Mouse (Mus musculus): ENCODE measurements at regions not wholly inside any gene's neighbourhood (a gene's known extent, or its start where the extent isn't known, plus 50 kb on each side); places are given as distances from the start of the nearest gene placed in this dataset.

DNA sequence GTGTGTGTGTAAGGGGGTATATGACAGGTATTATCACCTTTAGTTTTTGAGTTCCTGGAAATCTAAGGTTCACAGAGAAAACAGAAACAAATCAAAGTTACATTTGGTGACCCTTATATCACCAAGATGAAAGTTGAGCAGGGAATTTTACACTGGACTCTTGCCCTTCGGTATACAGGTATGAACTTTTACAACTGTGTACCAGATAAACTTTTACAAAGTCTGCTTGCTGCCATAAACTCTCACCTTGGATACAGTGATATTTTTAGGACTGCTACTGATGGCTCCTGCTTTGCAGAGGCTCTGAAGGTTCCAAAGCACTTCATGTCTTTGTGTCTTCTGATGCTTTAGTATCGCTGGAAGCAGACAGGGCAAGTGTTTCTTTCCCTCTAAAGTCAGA lies 461.3 kb upstream of the Smarca2 start:
- no peak overlapping the region for H3K4me2 ChIP-seq
- 70% methylated on average over 2 of the region's 2 CpGs for WGBS (ENCODE audit: insufficient replicate concordance)
- no peaks in the 10 kb centered on the region for H3K27me3 ChIP-seq
- H3K27ac ChIP-seq, result no peak overlapping the region
- H3K4me3 ChIP-seq (replicated peaks), result no peak overlapping the region
- no peaks in the 10 kb centered on the region for H3K9me3 ChIP-seq (replicated peaks)
- no peaks in the 10 kb centered on the region for H3K36me3 ChIP-seq
- DNase-seq (no peak), ATAC-seq (ENCODE audit: low read depth) (no peak)
- no peak overlapping the region for H3K9ac ChIP-seq
- no peaks in the 10 kb centered on the region for H3K4me1 ChIP-seq (replicated peaks)

DNA sequence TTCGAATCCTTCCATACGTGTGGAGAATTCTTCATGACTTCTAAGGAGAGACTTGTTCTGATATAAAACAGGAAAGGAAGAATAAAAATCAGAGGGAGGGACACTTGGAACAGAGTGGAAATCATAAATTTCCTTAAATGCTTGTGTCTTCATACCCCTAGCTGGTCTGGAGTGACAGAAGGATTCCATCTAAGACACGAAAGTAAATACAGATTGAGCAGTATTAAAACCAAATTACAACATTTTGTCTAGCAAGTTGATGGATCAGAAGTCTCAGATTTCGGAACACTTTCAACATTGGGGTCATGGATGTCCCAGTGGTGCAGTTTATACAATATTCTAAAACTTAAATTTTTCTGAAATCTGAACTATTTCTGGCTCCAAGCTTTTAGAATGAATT lies 453.6 kb upstream of the Smarca2 start:
- DNase-seq (no peak), ATAC-seq (ENCODE audit: low read depth) (no peak)
- H3K27me3 ChIP-seq, result no peaks in the 10 kb centered on the region
- H3K36me3 ChIP-seq, result no peaks in the 10 kb centered on the region
- no peaks in the 10 kb centered on the region for H3K4me1 ChIP-seq (replicated peaks)
- H3K4me3 ChIP-seq (replicated peaks), result no peak overlapping the region
- H3K9me3 ChIP-seq (replicated peaks), result no peaks in the 10 kb centered on the region
- no peak overlapping the region for H3K27ac ChIP-seq
- WGBS (ENCODE audit: insufficient replicate concordance), result 47% methylated on average over 4 of the region's 4 CpGs
- H3K4me2 ChIP-seq, result no peak overlapping the region
- H3K9ac ChIP-seq, result no peak overlapping the region

DNA sequence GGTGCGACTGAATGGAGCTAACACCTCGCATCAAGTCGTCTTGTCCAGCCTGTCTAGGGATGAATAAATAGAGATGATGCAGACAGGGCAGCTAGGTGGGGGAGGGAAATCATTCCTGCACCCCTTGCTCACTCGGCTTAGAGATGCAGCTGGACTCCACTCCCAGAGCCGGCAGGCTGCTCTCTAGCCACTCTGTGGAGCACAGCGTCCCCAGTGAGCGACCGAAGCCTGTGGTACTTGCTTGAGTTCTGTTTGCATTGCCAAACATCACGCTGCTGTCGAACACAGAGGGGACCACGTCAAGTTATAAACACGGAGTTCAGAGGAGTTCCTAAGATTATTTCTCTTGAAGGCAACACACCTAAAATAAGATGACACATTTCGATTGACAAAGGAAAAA lies 439.9 kb upstream of the Smarca2 start:
- no peaks in the 10 kb centered on the region for H3K27me3 ChIP-seq
- H3K9me3 ChIP-seq (replicated peaks), result no peaks in the 10 kb centered on the region
- ATAC-seq (ENCODE audit: low read depth) (no peak), DNase-seq (no peak)
- H3K4me3 ChIP-seq (replicated peaks), result no peak overlapping the region
- no peak overlapping the region for H3K27ac ChIP-seq
- no peak overlapping the region for H3K9ac ChIP-seq
- 47% methylated on average over 13 of the region's 13 CpGs for WGBS (ENCODE audit: insufficient replicate concordance)
- no peak overlapping the region for H3K4me2 ChIP-seq
- H3K36me3 ChIP-seq, result no peaks in the 10 kb centered on the region
- H3K4me1 ChIP-seq (replicated peaks), result no peaks in the 10 kb centered on the region

DNA sequence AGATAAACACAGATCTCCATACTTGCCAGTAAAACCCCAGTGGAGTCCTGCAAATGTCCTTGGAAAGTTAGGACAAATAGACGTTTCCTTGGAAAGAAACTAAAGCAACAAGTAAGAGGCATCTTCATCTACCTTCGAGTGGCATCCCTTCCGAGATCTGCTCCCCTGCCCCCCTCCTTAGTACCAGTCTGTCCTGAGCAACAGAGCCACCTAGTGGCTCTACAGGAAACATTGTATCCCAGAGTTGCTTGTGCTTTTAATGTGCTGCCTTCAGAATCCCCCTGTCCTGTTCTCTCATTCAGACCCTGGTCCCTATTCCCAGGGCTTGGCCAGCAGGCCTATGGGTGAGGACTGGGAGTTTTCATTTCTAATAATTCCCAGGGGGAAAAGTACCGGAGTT lies 423.1 kb upstream of the Smarca2 start:
- Histone ChIP-seq H3K27me3 (no peaks in the 10 kb centered on the region), H3K9me3 (replicated peaks) (no peaks in the 10 kb centered on the region), H3K27ac (no peak overlapping the region), H3K9ac (no peak overlapping the region), H3K36me3 (no peaks in the 10 kb centered on the region), H3K4me2 (no peak overlapping the region), H3K4me1 (replicated peaks) (no peaks in the 10 kb centered on the region), H3K4me3 (replicated peaks) (no peak overlapping the region)
- 15% methylated on average over 4 of the region's 4 CpGs for WGBS (ENCODE audit: insufficient replicate concordance)
- ATAC-seq (ENCODE audit: low read depth), result no peak
- DNase-seq, result no peak

DNA sequence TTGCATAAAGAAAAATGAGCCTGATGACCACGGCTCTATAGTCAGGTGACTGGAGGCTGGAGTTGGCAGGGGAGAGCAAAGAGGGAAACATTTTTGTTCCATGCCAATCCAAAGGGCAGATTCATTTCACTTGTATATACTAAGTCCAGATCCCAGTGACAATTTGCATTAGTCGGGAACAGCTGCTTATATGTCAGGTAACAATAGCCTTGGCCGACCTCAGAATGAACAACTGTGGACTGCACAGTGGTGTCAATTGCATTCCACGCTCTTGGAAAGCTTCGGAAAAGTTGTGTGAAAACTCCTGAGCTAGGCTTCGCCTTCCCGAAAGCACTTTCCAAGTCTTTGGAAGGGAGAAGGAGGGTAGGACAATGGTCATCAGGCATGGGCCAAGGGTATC lies 419.8 kb upstream of the Smarca2 start:
- no peak for ATAC-seq (ENCODE audit: low read depth)
- no peaks in the 10 kb centered on the region for H3K27me3 ChIP-seq
- no peaks in the 10 kb centered on the region for H3K9me3 ChIP-seq (replicated peaks)
- H3K4me3 ChIP-seq (replicated peaks), result no peak overlapping the region
- 65% methylated on average over 7 of the region's 7 CpGs for WGBS (ENCODE audit: insufficient replicate concordance)
- no peak overlapping the region for H3K9ac ChIP-seq
- no peak overlapping the region for H3K4me2 ChIP-seq
- H3K36me3 ChIP-seq, result no peaks in the 10 kb centered on the region
- DNase-seq, result no peak
- no peaks in the 10 kb centered on the region for H3K4me1 ChIP-seq (replicated peaks)
- no peak overlapping the region for H3K27ac ChIP-seq

DNA sequence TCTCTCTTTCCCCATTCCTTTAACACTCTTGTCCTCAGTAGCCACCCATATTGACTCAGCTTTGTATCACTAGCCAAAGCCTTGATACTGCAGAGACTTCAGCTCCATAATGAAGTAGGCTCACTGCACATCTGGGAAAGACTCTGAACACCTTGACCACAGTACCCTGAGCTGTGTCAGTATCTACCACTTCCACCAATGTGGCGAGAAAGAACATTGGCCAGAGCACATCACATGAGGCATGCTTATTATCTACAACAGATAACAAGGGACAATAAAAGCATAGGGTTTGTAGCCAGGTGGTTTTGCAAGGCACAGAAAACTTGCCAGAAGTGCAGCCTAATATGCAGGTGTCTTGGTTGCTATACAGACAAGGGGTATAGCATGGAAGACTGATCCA lies 414.0 kb upstream of the Smarca2 start:
- Histone ChIP-seq H3K9me3 (replicated peaks) (no peaks in the 10 kb centered on the region), H3K36me3 (no peaks in the 10 kb centered on the region), H3K27ac (no peak overlapping the region), H3K4me1 (replicated peaks) (no peaks in the 10 kb centered on the region), H3K4me2 (no peak overlapping the region), H3K4me3 (replicated peaks) (no peak overlapping the region), H3K27me3 (no peaks in the 10 kb centered on the region), H3K9ac (no peak overlapping the region)
- WGBS (ENCODE audit: insufficient replicate concordance), result 45% methylated on average over 1 of the region's 1 CpGs
- DNase-seq, result no peak
- ATAC-seq (ENCODE audit: low read depth), result no peak

DNA sequence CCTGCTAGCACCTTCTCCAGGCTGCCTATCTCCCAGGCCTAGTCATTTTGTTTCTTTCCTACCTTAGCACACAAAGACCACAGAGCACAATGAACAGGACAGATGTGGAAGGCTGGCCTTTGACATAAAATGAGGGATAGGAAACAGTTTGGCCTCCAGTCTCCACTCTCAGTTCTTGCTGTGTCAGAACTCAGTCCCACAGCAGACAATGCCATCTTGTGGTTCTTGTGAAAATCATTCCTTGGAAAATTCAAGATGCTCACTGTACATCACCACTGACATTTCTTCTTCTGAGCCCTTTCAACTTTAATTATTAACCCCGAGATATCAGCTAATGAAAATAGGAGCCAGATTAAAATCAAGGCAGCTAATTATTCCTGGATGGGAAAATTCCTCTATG lies 411.2 kb upstream of the Smarca2 start:
- Histone ChIP-seq H3K4me2 (no peak overlapping the region), H3K27me3 (no peaks in the 10 kb centered on the region), H3K9me3 (replicated peaks) (no peaks in the 10 kb centered on the region), H3K4me3 (replicated peaks) (no peak overlapping the region), H3K36me3 (no peaks in the 10 kb centered on the region), H3K4me1 (replicated peaks) (no peaks in the 10 kb centered on the region), H3K9ac (no peak overlapping the region), H3K27ac (no peak overlapping the region)
- DNase-seq (no peak), ATAC-seq (ENCODE audit: low read depth) (no peak)
- WGBS (ENCODE audit: insufficient replicate concordance), result 39% methylated on average over 1 of the region's 1 CpGs

DNA sequence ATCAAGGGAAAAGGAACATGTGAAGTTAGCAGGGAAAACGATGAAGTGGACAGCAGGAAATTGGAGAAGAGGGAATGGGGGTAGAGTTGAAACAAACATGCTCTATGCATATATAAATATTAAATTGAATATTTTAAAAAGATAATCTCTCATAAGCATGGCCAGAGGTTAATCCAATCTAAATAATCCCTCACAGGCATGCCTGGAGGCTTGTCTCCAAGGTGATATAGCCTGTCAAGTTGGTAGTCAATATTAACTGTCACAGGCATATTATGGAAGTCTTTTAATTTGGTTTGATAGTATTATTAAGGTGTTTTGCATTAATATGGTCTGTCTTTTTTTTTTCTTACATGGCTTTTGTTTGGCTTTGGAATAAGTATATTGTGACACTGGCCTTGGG lies 396.1 kb upstream of the Smarca2 start:
- Histone ChIP-seq H3K4me2 (no peak overlapping the region), H3K9ac (no peak overlapping the region), H3K36me3 (no peaks in the 10 kb centered on the region), H3K27me3 (no peaks in the 10 kb centered on the region), H3K9me3 (replicated peaks) (no peaks in the 10 kb centered on the region), H3K4me1 (replicated peaks) (no peaks in the 10 kb centered on the region), H3K27ac (no peak overlapping the region), H3K4me3 (replicated peaks) (no peak overlapping the region)
- ATAC-seq (ENCODE audit: low read depth), result no peak
- WGBS (ENCODE audit: insufficient replicate concordance), result 55% methylated on average over 1 of the region's 1 CpGs
- no peak for DNase-seq

DNA sequence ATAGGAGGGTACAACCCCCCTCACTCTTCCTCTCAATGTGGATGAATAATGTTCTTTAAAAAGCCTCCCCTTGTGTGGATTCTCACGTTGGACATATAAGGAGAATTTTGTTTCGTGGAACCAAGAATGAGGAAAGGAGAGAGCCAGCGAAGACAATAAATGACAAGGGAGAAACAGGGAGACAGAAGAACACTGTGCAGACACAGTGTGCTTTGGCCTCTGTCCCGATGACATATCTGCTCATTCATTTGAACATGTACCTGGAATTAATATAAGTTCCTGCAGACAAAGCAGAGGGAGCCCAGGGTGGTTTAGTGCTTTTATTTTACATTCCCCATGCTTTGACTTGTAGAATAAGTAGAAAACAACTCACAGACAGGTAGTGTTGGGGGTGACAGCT lies 370.3 kb upstream of the Smarca2 start:
- H3K27ac ChIP-seq, result no peak overlapping the region
- no peaks in the 10 kb centered on the region for H3K27me3 ChIP-seq
- H3K4me2 ChIP-seq, result no peak overlapping the region
- ATAC-seq (ENCODE audit: low read depth) (no peak), DNase-seq (no peak)
- no peaks in the 10 kb centered on the region for H3K36me3 ChIP-seq
- no peak overlapping the region for H3K4me3 ChIP-seq (replicated peaks)
- H3K9me3 ChIP-seq (replicated peaks), result no peaks in the 10 kb centered on the region
- WGBS (ENCODE audit: insufficient replicate concordance), result 54% methylated on average over 4 of the region's 4 CpGs
- H3K4me1 ChIP-seq (replicated peaks), result no peaks in the 10 kb centered on the region
- no peak overlapping the region for H3K9ac ChIP-seq

DNA sequence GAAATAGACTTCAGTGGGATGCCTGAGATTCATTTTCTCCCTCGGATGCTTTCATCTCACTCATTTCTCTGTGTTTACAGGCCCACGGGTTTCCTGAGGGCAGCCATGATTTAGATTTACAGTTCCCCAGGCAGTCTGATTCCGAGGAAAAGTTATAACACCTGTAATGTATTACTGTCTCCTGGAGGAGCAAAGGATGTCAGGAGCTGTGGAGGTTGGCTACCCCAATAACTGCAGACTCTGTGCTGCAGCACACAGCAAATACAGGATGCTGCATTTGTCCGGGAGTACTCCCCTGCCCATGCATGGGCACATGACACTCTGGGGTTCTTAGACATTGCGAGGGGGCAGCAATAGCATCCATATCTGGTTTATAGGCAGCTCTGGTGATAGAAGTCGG lies 360.8 kb upstream of the Smarca2 start:
- Histone ChIP-seq H3K27me3 (no peaks in the 10 kb centered on the region), H3K4me1 (replicated peaks) (no peaks in the 10 kb centered on the region), H3K27ac (no peak overlapping the region), H3K9ac (no peak overlapping the region), H3K4me2 (no peak overlapping the region), H3K36me3 (no peaks in the 10 kb centered on the region), H3K4me3 (replicated peaks) (no peak overlapping the region), H3K9me3 (replicated peaks) (no peaks in the 10 kb centered on the region)
- WGBS (ENCODE audit: insufficient replicate concordance), result 56% methylated on average over 6 of the region's 6 CpGs
- no peak for DNase-seq
- no peak for ATAC-seq (ENCODE audit: low read depth)

DNA sequence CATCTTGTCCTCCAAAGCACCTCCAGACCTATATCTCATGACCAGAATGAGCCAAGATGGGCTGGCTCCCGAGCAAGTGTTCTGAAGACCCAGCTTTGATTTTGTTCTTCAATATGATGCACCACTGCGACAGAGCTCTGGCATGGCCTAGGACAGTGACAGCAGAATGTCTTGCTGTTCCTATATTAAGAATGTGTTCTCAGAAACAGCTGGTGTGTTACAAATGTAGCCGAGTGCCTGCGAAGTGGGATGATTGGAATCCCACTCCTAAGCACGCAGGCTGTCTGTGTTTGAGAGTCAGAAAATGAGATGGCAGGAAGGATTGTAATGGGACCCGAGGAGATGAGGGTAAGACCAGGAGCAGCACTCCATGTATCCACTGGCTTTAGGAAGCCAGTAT lies 355.1 kb upstream of the Smarca2 start:
- 64% methylated on average over 6 of the region's 6 CpGs for WGBS (ENCODE audit: insufficient replicate concordance)
- no peaks in the 10 kb centered on the region for H3K36me3 ChIP-seq
- no peak for DNase-seq

DNA sequence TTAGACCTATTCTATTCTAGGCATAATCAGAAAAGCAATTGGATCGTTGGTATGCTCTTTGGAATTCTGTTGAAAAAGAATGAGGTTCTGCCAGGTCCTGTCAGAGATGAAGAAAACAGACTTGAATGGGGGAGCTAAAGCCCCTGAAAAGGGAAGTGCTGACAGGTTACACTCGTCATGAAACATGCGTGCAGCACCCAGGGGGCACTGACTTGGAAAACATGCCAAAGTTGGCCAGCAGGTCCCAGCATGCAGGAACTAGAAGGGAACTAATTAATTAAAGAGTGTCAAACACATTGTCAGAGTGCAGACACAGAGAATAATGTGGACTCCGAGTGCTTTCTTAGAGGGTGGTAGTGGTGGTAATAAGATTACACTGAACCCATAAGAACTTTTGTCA lies 346.2 kb upstream of the Smarca2 start:
- WGBS (ENCODE audit: insufficient replicate concordance), result 58% methylated on average over 4 of the region's 4 CpGs
- no peaks in the 10 kb centered on the region for H3K36me3 ChIP-seq
- no peak for ATAC-seq (ENCODE audit: low read depth)

More for the DNA sequence above, 355.1 kb upstream of the Smarca2 start:
- no peak overlapping the region for H3K4me2 ChIP-seq
- H3K4me1 ChIP-seq (replicated peaks), result no peaks in the 10 kb centered on the region
- H3K4me3 ChIP-seq (replicated peaks), result no peak overlapping the region
- no peak overlapping the region for H3K9ac ChIP-seq
- no peaks in the 10 kb centered on the region for H3K9me3 ChIP-seq (replicated peaks)
- no peak for ATAC-seq (ENCODE audit: low read depth)
- no peaks in the 10 kb centered on the region for H3K27me3 ChIP-seq
- H3K27ac ChIP-seq, result no peak overlapping the region

DNA sequence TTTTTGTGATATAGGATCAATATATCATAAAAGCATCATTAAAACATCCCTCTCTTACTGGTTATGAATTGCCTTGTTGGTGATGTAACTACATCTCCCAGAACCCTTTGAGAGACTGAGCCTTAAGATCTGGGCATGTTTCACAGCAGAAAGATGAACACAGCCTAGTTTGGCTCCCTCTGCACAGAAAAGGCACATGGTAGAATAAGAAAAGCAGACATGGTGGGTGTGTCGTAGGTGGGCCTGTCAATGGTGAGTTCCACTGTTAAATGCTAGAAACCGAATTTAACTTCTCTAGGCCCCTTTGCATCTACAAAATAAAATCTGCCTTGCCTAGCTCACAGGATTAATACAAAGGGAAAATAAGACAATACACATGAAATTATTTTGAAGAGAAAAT lies 343.3 kb upstream of the Smarca2 start:
- no peaks in the 10 kb centered on the region for H3K4me1 ChIP-seq (replicated peaks)
- no peak overlapping the region for H3K4me3 ChIP-seq (replicated peaks)
- H3K27me3 ChIP-seq, result no peaks in the 10 kb centered on the region
- no peak for ATAC-seq (ENCODE audit: low read depth)
- no peaks in the 10 kb centered on the region for H3K36me3 ChIP-seq
- 60% methylated on average over 2 of the region's 2 CpGs for WGBS (ENCODE audit: insufficient replicate concordance)
- no peaks in the 10 kb centered on the region for H3K9me3 ChIP-seq (replicated peaks)
- no peak overlapping the region for H3K9ac ChIP-seq
- no peak overlapping the region for H3K27ac ChIP-seq
- no peak overlapping the region for H3K4me2 ChIP-seq
- no peak for DNase-seq

More for the DNA sequence above, 346.2 kb upstream of the Smarca2 start:
- Histone ChIP-seq H3K9me3 (replicated peaks) (no peaks in the 10 kb centered on the region), H3K27me3 (no peaks in the 10 kb centered on the region), H3K4me2 (no peak overlapping the region), H3K4me3 (replicated peaks) (no peak overlapping the region), H3K27ac (no peak overlapping the region), H3K4me1 (replicated peaks) (no peaks in the 10 kb centered on the region), H3K9ac (no peak overlapping the region)
- DNase-seq, result no peak

All from liver, embryonic 13.5 days (tissue).